Mouse (Mus musculus): ENCODE data around the gene Tekt1. TPM values are rescaled to one million over a fixed set of nuclear protein-coding genes. Genes with fewer than 3 reads are reported as not detected.

Tekt1 gene
- total RNA-seq (2014; rRNA removed): 2.3 and 5.1 TPM in 2 replicates
- polyA plus RNA-seq (2015; fragmentation: Nextera tagmentation; extraction: Ambion mirVana): 8.3 and 9.0 TPM in 2 replicates

GRCm38 (mm10) chr11:72362347-72362741, at the start of gene Tekt1:
TSS of gene Tekt1 (minus strand) at chr11:72362442.
- Histone ChIP-seq H3K36me3 (ENCODE audit: insufficient read depth, low read length) (no peaks in the 10 kb centered on the region), H3K4me3 (ENCODE audit: low read length) (peak within 1 kb of the TSS; percentile 43), H3K9me3 (ENCODE audit: low read length) (no peaks in the 10 kb centered on the region), H3K9ac (replicated peaks; ENCODE audit: low read length) (peak within 1 kb of the TSS; percentile 22; the same call in 1 of the 2 replicates), H3K4me1 (ENCODE audit: insufficient read depth, low read length) (peaks cover 9% of the 10 kb centered on the region; the same call in 1 of the 2 replicates), H3K27ac (no peak within 1 kb of the TSS), H3K27me3 (ENCODE audit: insufficient read depth, low read length) (no peaks in the 10 kb centered on the region), H3K4me2 (ENCODE audit: low read depth, low read length) (peak within 1 kb of the TSS; percentile 95)
- DNase-seq (ENCODE audit: low spot score) (no peak), ATAC-seq (no peak)
- 29% methylated on average over 10 of the region's 10 CpGs for WGBS
- no peak for TF ChIP-seq CTCF (IDR thresholded peaks at IDR 0.05; ENCODE audit: low read depth)

- H3K4me2 ChIP-seq (ENCODE audit: low read depth, low read length): peak overlapping the region; percentile 91
- 32% methylated on average over 9 of the region's 9 CpGs for WGBS
- H3K4me1 ChIP-seq (ENCODE audit: insufficient read depth, low read length): peaks cover 6% of the 10 kb centered on the region; the same call in 1 of the 2 replicates
- ATAC-seq (no peak), DNase-seq (ENCODE audit: low spot score) (no peak)
- H3K4me3 ChIP-seq (ENCODE audit: low read length): peak overlapping the region; percentile 50
- no peak overlapping the region for H3K27ac ChIP-seq
- H3K9ac ChIP-seq (replicated peaks; ENCODE audit: low read length): peak overlapping the region; percentile 64; the same call in 1 of the 2 replicates
- H3K9me3 ChIP-seq (ENCODE audit: low read length): no peaks in the 10 kb centered on the region
- no peak for TF ChIP-seq CTCF (IDR thresholded peaks at IDR 0.05; ENCODE audit: low read depth)
- H3K36me3 ChIP-seq (ENCODE audit: insufficient read depth, low read length): no peaks in the 10 kb centered on the region
- H3K27me3 ChIP-seq (ENCODE audit: insufficient read depth, low read length): peaks cover 6% of the 10 kb centered on the region; the same call in 1 of the 2 replicates
Observed at GRCm38 (mm10) chr11:72411945-72412344, 49.7 kb upstream of the Tekt1 start.

GRCm38 (mm10) chr11:72411093-72411921, 49.1 kb upstream of the Tekt1 start, which contains the start of gene Smtnl2:
TSS of gene Smtnl2 (minus strand) at chr11:72411713.
- H3K4me1 ChIP-seq (ENCODE audit: insufficient read depth, low read length): peaks cover 6% of the 10 kb centered on the region; the same call in 1 of the 2 replicates
- peak within 1 kb of the TSS; percentile 50 for H3K4me3 ChIP-seq (ENCODE audit: low read length)
- ATAC-seq (peak; percentile 86), DNase-seq (ENCODE audit: low spot score) (peak; percentile 80)
- no peaks in the 10 kb centered on the region for H3K9me3 ChIP-seq (ENCODE audit: low read length)
- H3K4me2 ChIP-seq (ENCODE audit: low read depth, low read length): peak within 1 kb of the TSS; percentile 91
- H3K27ac ChIP-seq: peak within 1 kb of the TSS; percentile 62; the same call in 1 of the 2 replicates
- under 1% methylated on average over 84 of the region's 86 CpGs for WGBS
- H3K9ac ChIP-seq (replicated peaks; ENCODE audit: low read length): peak within 1 kb of the TSS; percentile 64
- H3K36me3 ChIP-seq (ENCODE audit: insufficient read depth, low read length): no peaks in the 10 kb centered on the region
- TF ChIP-seq CTCF (IDR thresholded peaks at IDR 0.05; ENCODE audit: low read depth): peak; percentile 60
- peaks cover 6% of the 10 kb centered on the region; the same call in 1 of the 2 replicates for H3K27me3 ChIP-seq (ENCODE audit: insufficient read depth, low read length)

GRCm38 (mm10) chr11:72410521-72411092, 48.4 kb upstream of the Tekt1 start:
- ATAC-seq: peak; percentile 48
- H3K9me3 ChIP-seq (ENCODE audit: low read length): no peaks in the 10 kb centered on the region
- peak overlapping the region; percentile 64; the same call in 1 of the 2 replicates for H3K9ac ChIP-seq (replicated peaks; ENCODE audit: low read length)
- peaks cover 6% of the 10 kb centered on the region; the same call in 1 of the 2 replicates for H3K27me3 ChIP-seq (ENCODE audit: insufficient read depth, low read length)
- no peaks in the 10 kb centered on the region for H3K36me3 ChIP-seq (ENCODE audit: insufficient read depth, low read length)
- TF ChIP-seq CTCF (IDR thresholded peaks at IDR 0.05; ENCODE audit: low read depth): no peak
- DNase-seq (ENCODE audit: low spot score): peak; percentile 41
- WGBS: under 1% methylated on average over 25 of the region's 25 CpGs
- peak overlapping the region; percentile 91 for H3K4me2 ChIP-seq (ENCODE audit: low read depth, low read length)
- no peak overlapping the region for H3K27ac ChIP-seq
- peak overlapping the region; percentile 50 for H3K4me3 ChIP-seq (ENCODE audit: low read length)
- peaks cover 6% of the 10 kb centered on the region; the same call in 1 of the 2 replicates for H3K4me1 ChIP-seq (ENCODE audit: insufficient read depth, low read length)

GRCm38 (mm10) chr11:72409649-72410385, 47.6 kb upstream of the Tekt1 start:
- no peak overlapping the region for H3K4me3 ChIP-seq (ENCODE audit: low read length)
- ATAC-seq: no peak
- TF ChIP-seq CTCF (IDR thresholded peaks at IDR 0.05; ENCODE audit: low read depth): no peak
- H3K9me3 ChIP-seq (ENCODE audit: low read length): no peaks in the 10 kb centered on the region
- WGBS: 80% methylated on average over 12 of the region's 12 CpGs
- peaks cover 6% of the 10 kb centered on the region; the same call in 1 of the 2 replicates for H3K27me3 ChIP-seq (ENCODE audit: insufficient read depth, low read length)
- no peak overlapping the region for H3K9ac ChIP-seq (replicated peaks; ENCODE audit: low read length)
- peaks cover 6% of the 10 kb centered on the region; the same call in 1 of the 2 replicates for H3K4me1 ChIP-seq (ENCODE audit: insufficient read depth, low read length)
- H3K27ac ChIP-seq: no peak overlapping the region
- peak overlapping the region; percentile 91; the same call in 1 of the 2 replicates for H3K4me2 ChIP-seq (ENCODE audit: low read depth, low read length)
- no peak for DNase-seq (ENCODE audit: low spot score)
- H3K36me3 ChIP-seq (ENCODE audit: insufficient read depth, low read length): no peaks in the 10 kb centered on the region
